Mouse (Mus musculus) heart, embryonic 14.5 days (tissue): ENCODE measurements around the gene Opcml. TPM values are rescaled to one million over a fixed set of nuclear protein-coding genes. Genes with fewer than 3 reads are reported as not detected.

Experiments
- ATAC-seq: fragments of 200-750 bp; cut with Nextera tagmentation; 2 replicates; pipeline ENCODE4 v1.8.0; 2017; ENCODE audit warnings: low read depth, moderate TSS enrichment; ENCODE audit not compliant: insufficient number of reproducible peaks, insufficient read depth, low FRiP score
- H3K27ac ChIP-seq, 2 experiments: fragments of 200-500 bp in 1 of 2; fragments of 300-500 bp in 1 of 2; sonication (generic) in 1 of 2; replicated peaks in 1 of 2; 2 replicates each; pipeline ENCODE4 v1.5.1; 2012 to 2014; ENCODE audit warnings: low read depth in 2 of 2, low read length in 2 of 2, control low read depth in 1 of 2, mild to moderate bottlenecking in 1 of 2, mixed read lengths in 1 of 2; ENCODE audit not compliant: control insufficient read depth in 1 of 2, insufficient read depth in 1 of 2
- H3K27me3 ChIP-seq: fragments of 300-500 bp; sonication (generic); 2 replicates; pipeline ENCODE4 v1.6.1; 2014; ENCODE audit warnings: mild to moderate bottlenecking, low read length, control low read depth; ENCODE audit not compliant: control insufficient read depth, insufficient read depth
- H3K36me3 ChIP-seq: fragments of 300-500 bp; sonication (generic); 2 replicates; pipeline ENCODE4 v1.6.1; 2014; ENCODE audit warnings: mild to moderate bottlenecking, control low read depth, low read length, mixed read lengths; ENCODE audit not compliant: control insufficient read depth, insufficient read depth
- H3K4me1 ChIP-seq, 2 experiments: fragments of 200-500 bp in 1 of 2; fragments of 300-500 bp in 1 of 2; sonication (generic) in 1 of 2; 2 replicates each; pipeline ENCODE4 v1.6.1; 2012 to 2014; ENCODE audit warnings: low read length in 2 of 2, control low read depth in 1 of 2, mixed read lengths in 1 of 2; ENCODE audit not compliant: control insufficient read depth in 2 of 2, insufficient read depth in 2 of 2
- H3K4me2 ChIP-seq: fragments of 300-500 bp; sonication (generic); 2 replicates; pipeline ENCODE4 v1.6.1; 2014; ENCODE audit warnings: mild to moderate bottlenecking, low read length
- H3K4me3 ChIP-seq, 2 experiments: fragments of 200-500 bp in 1 of 2; fragments of 300-500 bp in 1 of 2; sonication (generic) in 1 of 2; 2 replicates each; pipeline ENCODE4 v1.5.1; 2012 to 2014; ENCODE audit warnings: low read length in 2 of 2, mild to moderate bottlenecking in 2 of 2, control low read depth in 1 of 2, low read depth in 1 of 2, moderate library complexity in 1 of 2; ENCODE audit not compliant: control insufficient read depth in 1 of 2, insufficient read depth in 1 of 2
- H3K9ac ChIP-seq: fragments of 300-500 bp; sonication (generic); 2 replicates; pipeline ENCODE4 v1.6.1; 2014; ENCODE audit warnings: mild to moderate bottlenecking, low read length
- H3K9me3 ChIP-seq: fragments of 300-500 bp; sonication (generic); 2 replicates; pipeline ENCODE4 v1.6.1; 2016; ENCODE audit warnings: low read length, control low read depth; ENCODE audit not compliant: control insufficient read depth
- WGBS: fragments of 180-500 bp; shearing (Covaris S2); extraction: QIAGEN DNeasy Blood & Tissue Kit; methylation state at CpG from one replicate; pipeline ENCODE4 v1.1.7; 2014; 5-methylcytosine and 5-hydroxymethylcytosine counted together
- polyA plus RNA-seq: library from polyadenylated mRNA; unstranded; fragments of >200 nt; fragmentation: Nextera tagmentation; extraction: Ambion mirVana; gene quantifications from 2 replicates; pipeline ENCODE4 v1.2.1, GENCODE M21; 2014

Gene Opcml
- polyA plus RNA-seq, 1 experiment from 2014 or later: 1.6 TPM

- ATAC-seq: no peak
- Histone ChIP-seq H3K36me3 (no peaks in the 10 kb centered on the region), H3K27ac (no peak overlapping the region), H3K4me2 (no peak overlapping the region), H3K4me3 (no peak overlapping the region), H3K4me1 (peaks cover 0 to 2% of the 10 kb centered on the region in 2 experiments; a peak in 1 of 4 replicates), H3K27me3 (no peaks in the 10 kb centered on the region), H3K9me3 (no peaks in the 10 kb centered on the region), H3K9ac (no peak overlapping the region)
- WGBS: 57% methylated on average over 4 of the region's 4 CpGs
Observed at GRCm38 (mm10) chr9:28163946-28164345, 373.4 kb downstream of the Opcml start.

- Histone ChIP-seq H3K9ac (no peak overlapping the region), H3K27ac (no peak overlapping the region), H3K9me3 (no peaks in the 10 kb centered on the region), H3K36me3 (no peaks in the 10 kb centered on the region), H3K4me3 (no peak overlapping the region), H3K4me2 (no peak overlapping the region), H3K4me1 (no peaks in the 10 kb centered on the region), H3K27me3 (no peaks in the 10 kb centered on the region)
- WGBS: 9% methylated on average over 6 of the region's 6 CpGs
- ATAC-seq: no peak
Observed at GRCm38 (mm10) chr9:28171890-28172289, 381.3 kb downstream of the Opcml start.

DNA sequence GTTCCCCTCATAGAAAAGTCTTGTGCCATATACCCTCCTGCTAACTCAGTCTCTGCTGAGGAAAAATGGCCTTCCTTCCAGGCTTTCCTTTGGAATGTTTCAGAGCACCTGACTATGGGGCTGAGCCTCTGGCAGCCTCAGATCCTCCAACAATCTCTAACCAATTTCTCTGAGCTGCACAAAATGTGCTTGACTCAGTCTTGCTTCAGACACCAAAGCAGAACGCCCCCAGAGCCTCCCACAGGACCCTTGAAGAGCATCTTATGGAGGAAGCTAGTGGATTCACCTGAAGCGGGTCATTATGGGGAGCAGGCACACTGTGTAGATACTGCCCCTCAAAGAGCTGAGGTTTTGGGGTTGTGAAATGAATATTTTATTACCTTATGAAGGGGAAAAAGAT lies 386.5 kb downstream of the Opcml start:
- ATAC-seq: no peak
- Histone ChIP-seq H3K9me3 (no peaks in the 10 kb centered on the region), H3K4me1 (no peaks in the 10 kb centered on the region), H3K27ac (no peak overlapping the region), H3K4me3 (no peak overlapping the region), H3K4me2 (no peak overlapping the region), H3K9ac (no peak overlapping the region), H3K27me3 (no peaks in the 10 kb centered on the region), H3K36me3 (no peaks in the 10 kb centered on the region)
- 85% methylated on average over 2 of the region's 2 CpGs for WGBS

DNA sequence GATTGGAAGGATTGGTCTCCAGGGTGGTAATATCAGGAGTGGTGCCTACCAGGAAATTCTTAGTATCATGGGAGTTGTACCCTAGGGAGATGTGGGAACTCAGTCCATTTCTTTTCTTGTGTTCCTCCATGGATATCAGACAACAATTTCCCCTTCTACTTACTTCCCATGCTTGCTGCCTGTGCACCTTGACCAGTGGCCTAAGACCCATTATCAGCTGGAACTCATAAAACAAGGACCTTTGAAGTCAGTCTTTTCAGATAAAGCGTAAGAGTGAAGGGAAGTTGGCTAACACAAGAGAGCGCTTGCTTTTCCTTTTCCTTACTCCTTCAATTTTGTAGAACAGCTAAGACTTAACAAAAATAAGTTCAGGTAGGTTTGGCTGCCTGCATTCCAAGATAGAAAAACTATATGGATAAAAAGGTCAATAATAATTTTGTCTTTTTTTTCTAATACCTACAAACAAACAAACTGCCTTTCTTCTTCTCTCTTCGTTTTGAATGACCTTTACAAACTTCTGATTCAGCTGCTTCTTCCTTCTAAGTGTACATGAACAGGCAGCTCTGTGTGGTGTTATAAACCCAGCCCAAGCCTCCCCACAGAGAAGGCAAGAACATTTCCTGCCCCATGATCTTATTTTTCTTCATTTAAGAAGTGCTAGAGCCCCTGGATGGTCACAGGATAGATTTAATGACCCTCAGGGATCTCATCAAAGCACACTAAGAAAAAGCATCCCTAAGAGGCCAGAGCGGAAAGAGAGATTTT lies 387.7 kb downstream of the Opcml start:
- no peak overlapping the region for H3K27ac ChIP-seq
- 74% methylated on average over 4 of the region's 4 CpGs for WGBS
- no peaks in the 10 kb centered on the region for H3K27me3 ChIP-seq
- no peak overlapping the region for H3K4me2 ChIP-seq
- no peaks in the 10 kb centered on the region for H3K4me1 ChIP-seq
- no peaks in the 10 kb centered on the region for H3K9me3 ChIP-seq
- H3K9ac ChIP-seq: no peak overlapping the region
- no peaks in the 10 kb centered on the region for H3K36me3 ChIP-seq
- H3K4me3 ChIP-seq: no peak overlapping the region
- ATAC-seq: no peak

- Histone ChIP-seq H3K9ac (no peak overlapping the region), H3K27me3 (no peaks in the 10 kb centered on the region), H3K4me1 (no peaks in the 10 kb centered on the region), H3K36me3 (no peaks in the 10 kb centered on the region), H3K4me3 (no peak overlapping the region), H3K9me3 (no peaks in the 10 kb centered on the region), H3K4me2 (no peak overlapping the region), H3K27ac (no peak overlapping the region)
- WGBS: 68% methylated on average over 7 of the region's 7 CpGs
- ATAC-seq: no peak
Observed at GRCm38 (mm10) chr9:28181916-28182315, 391.3 kb downstream of the Opcml start.

GRCm38 (mm10) chr9:28190226-28190625 lies 399.7 kb downstream of the Opcml start:
- ATAC-seq: no peak
- Histone ChIP-seq H3K9me3 (no peaks in the 10 kb centered on the region), H3K27me3 (no peaks in the 10 kb centered on the region), H3K36me3 (no peaks in the 10 kb centered on the region), H3K4me3 (no peak overlapping the region), H3K4me2 (no peak overlapping the region), H3K27ac (no peak overlapping the region), H3K9ac (no peak overlapping the region), H3K4me1 (no peaks in the 10 kb centered on the region)
- WGBS: 75% methylated on average over 2 of the region's 2 CpGs

GRCm38 (mm10) chr9:28190751-28191150 lies 400.2 kb downstream of the Opcml start:
- no peak overlapping the region for H3K9ac ChIP-seq
- H3K36me3 ChIP-seq: no peaks in the 10 kb centered on the region
- H3K9me3 ChIP-seq: no peaks in the 10 kb centered on the region
- no peak overlapping the region for H3K4me3 ChIP-seq
- H3K4me1 ChIP-seq: no peaks in the 10 kb centered on the region
- H3K27ac ChIP-seq: no peak overlapping the region
- WGBS: 65% methylated on average over 1 of the region's 1 CpGs
- H3K27me3 ChIP-seq: no peaks in the 10 kb centered on the region
- ATAC-seq: no peak
- H3K4me2 ChIP-seq: no peak overlapping the region

DNA sequence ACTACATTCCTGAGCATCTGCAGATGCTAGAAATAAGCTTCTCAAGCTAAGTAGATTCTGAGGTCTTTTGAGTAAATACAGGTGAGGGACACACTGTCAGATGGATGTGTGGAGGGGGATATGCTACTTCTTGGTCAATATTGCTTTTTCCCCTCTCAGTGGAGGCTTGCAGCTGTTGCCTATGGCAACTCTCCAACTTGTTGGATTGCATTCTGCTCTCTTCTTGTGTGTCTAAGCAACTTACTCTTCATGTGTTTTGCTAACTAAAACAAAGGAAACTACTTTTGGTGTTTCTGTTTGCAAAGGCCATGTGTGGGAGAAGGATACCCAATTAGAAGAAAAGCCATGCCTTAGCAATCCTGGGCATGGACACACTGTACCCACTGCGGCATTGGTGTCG lies 406.0 kb downstream of the Opcml start:
- no peaks in the 10 kb centered on the region for H3K4me1 ChIP-seq
- no peak overlapping the region for H3K9ac ChIP-seq
- ATAC-seq: no peak
- no peak overlapping the region for H3K4me2 ChIP-seq
- H3K36me3 ChIP-seq: no peaks in the 10 kb centered on the region
- H3K4me3 ChIP-seq: no peak overlapping the region
- H3K9me3 ChIP-seq: no peaks in the 10 kb centered on the region
- WGBS: 94% methylated on average over 2 of the region's 2 CpGs
- no peak overlapping the region for H3K27ac ChIP-seq
- H3K27me3 ChIP-seq: no peaks in the 10 kb centered on the region
